ENCODE assay signal across 10 mouse cellular contexts in genomic region chr17:26601514-26601913, GRCm38 (mm10). TPM values are rescaled to one million over a fixed set of nuclear protein-coding genes. Genes with fewer than 3 reads are reported as not detected.
A peak's percentile ranks its signal among the peaks of the same experiment; 100 is the strongest.
DNase-seq lines count a peak whose midpoint lies in the region; ATAC-seq and TF ChIP-seq lines count a peak whose summit lies in the region.
"Had no signal": no experiment of that assay in that cellular context is flagged by ENCODE, and none has a peak within 500 bp of the region (broad histone marks: within the 10 kb centered on the region; RNA-seq: fewer than 3 reads in every experiment).

No protein-coding gene starts in this region.

- WGBS in heart, embryonic 10.5 days, result 61% methylated on average over 6 of the region's 6 CpGs
- WGBS in lung, embryonic 14.5 days, result 58% methylated on average over 6 of the region's 6 CpGs
- 72% methylated on average over 6 of the region's 6 CpGs for WGBS in hindbrain, embryonic 13.5 days
- WGBS in midbrain, embryonic 15.5 days, result 69% methylated on average over 6 of the region's 6 CpGs

- peaks cover 46% of the 10 kb centered on the region for H3K4me1 ChIP-seq in heart, embryonic 10.5 days
- H3K4me1 ChIP-seq in lung, embryonic 14.5 days (ENCODE audit: insufficient read depth), result no peaks in the 10 kb centered on the region; the same call in 1 of the 2 replicates
- H3K4me1 ChIP-seq in hindbrain, embryonic 13.5 days (replicated peaks), result peaks cover 45% of the 10 kb centered on the region
- peaks cover 26% of the 10 kb centered on the region for H3K4me1 ChIP-seq in midbrain, embryonic 15.5 days

- TF ChIP-seq CTCF in lung, embryonic 14.5 days (IDR thresholded peaks at IDR 0.05; ENCODE audit: low read depth), result no peak

- H3K9me3 ChIP-seq in heart, embryonic 10.5 days, result no peaks in the 10 kb centered on the region
- no peaks in the 10 kb centered on the region for H3K9me3 ChIP-seq in lung, embryonic 14.5 days (ENCODE audit: low read depth, low read length)
- H3K9me3 ChIP-seq in hindbrain, embryonic 13.5 days, result no peaks in the 10 kb centered on the region
- no peaks in the 10 kb centered on the region for H3K9me3 ChIP-seq in midbrain, embryonic 15.5 days

- peak overlapping the region; percentile 72 for H3K27ac ChIP-seq in heart, embryonic 10.5 days
- no peak overlapping the region for H3K27ac ChIP-seq in lung, embryonic 14.5 days (ENCODE audit: low read depth)
- H3K27ac ChIP-seq in hindbrain, embryonic 13.5 days, result peak overlapping the region; percentile 79
- 0 out of 2 replicates have a peak overlapping the region, but pooled peaks have one; percentile 17 for H3K27ac ChIP-seq in midbrain, embryonic 15.5 days

- H3K36me3 ChIP-seq in heart, embryonic 10.5 days, result peaks cover 26% of the 10 kb centered on the region; the same call in 1 of the 2 replicates
- peaks cover 12% of the 10 kb centered on the region; the same call in 1 of the 2 replicates for H3K36me3 ChIP-seq in lung, embryonic 14.5 days (ENCODE audit: insufficient read depth)
- H3K36me3 ChIP-seq in hindbrain, embryonic 13.5 days, result peaks cover 11% of the 10 kb centered on the region; the same call in 1 of the 2 replicates
- no peaks in the 10 kb centered on the region for H3K36me3 ChIP-seq in midbrain, embryonic 15.5 days (replicated peaks)

- DNase-seq in heart, embryonic 10.5 days (ENCODE audit: low spot score), result no peak
- no peak for DNase-seq in heart, adult 18-20 months
- DNase-seq in lung, embryonic 14.5 days, result peak; percentile 20
- no peak for DNase-seq in lung, postnatal 4 days
- DNase-seq in frontal cortex, postnatal 25 days (ENCODE audit: low spot score in 2 of 2), result no peak

- H3K27me3 ChIP-seq in heart, embryonic 10.5 days (ENCODE audit: insufficient read depth, poor library complexity, severe bottlenecking), result no peaks in the 10 kb centered on the region
- H3K27me3 ChIP-seq in lung, embryonic 14.5 days (ENCODE audit: insufficient read depth, low read length), result no peaks in the 10 kb centered on the region
- no peaks in the 10 kb centered on the region for H3K27me3 ChIP-seq in hindbrain, embryonic 13.5 days
- H3K27me3 ChIP-seq in midbrain, embryonic 15.5 days (replicated peaks), result no peaks in the 10 kb centered on the region

- H3K9ac ChIP-seq in lung, embryonic 14.5 days, result no peak overlapping the region
- H3K9ac ChIP-seq in hindbrain, embryonic 13.5 days, result peak overlapping the region; percentile 43; the same call in 1 of the 2 replicates
- no peak overlapping the region for H3K9ac ChIP-seq in midbrain, embryonic 15.5 days

- ATAC-seq in lung, embryonic 14.5 days (ENCODE audit: insufficient read depth), result no peak
- no peak for ATAC-seq in hindbrain, embryonic 13.5 days (ENCODE audit: low FRiP score)
- no peak for ATAC-seq in midbrain, embryonic 15.5 days (replicated peaks)
- no peak for ATAC-seq in granulocyte monocyte progenitor cell, adult 5-6 weeks (replicated peaks; ENCODE audit: poor library complexity, severe bottlenecking)
- ATAC-seq: forebrain, embryonic 16.5 days; inflammation-experienced regulatory T-cells, adult 6 months had no signal

- no peak overlapping the region for H3K4me2 ChIP-seq in lung, embryonic 14.5 days
- no peak overlapping the region for H3K4me2 ChIP-seq in hindbrain, embryonic 13.5 days
- H3K4me2 ChIP-seq in midbrain, embryonic 15.5 days, result no peak overlapping the region

- no peak overlapping the region for H3K4me3 ChIP-seq in heart, embryonic 10.5 days
- no peak overlapping the region for H3K4me3 ChIP-seq in lung, embryonic 14.5 days (ENCODE audit: low read depth, low read length)
- H3K4me3 ChIP-seq in hindbrain, embryonic 13.5 days, result no peak overlapping the region
- H3K4me3 ChIP-seq in midbrain, embryonic 15.5 days, result no peak overlapping the region

RNA-seq across cellular contexts. Expression of gene Dusp1, which starts 39.6 kb away (rescaled TPM):
- polyA plus RNA-seq in heart, embryonic 10.5 days (2016; fragmentation: Nextera tagmentation; extraction: Ambion mirVana), result 28.8 and 31.5 TPM in 2 replicates
- total RNA-seq in heart, adult 18-20 months (2021), result 10 to 100 TPM; 50.3 to 57.1 TPM
- 19.7 and 24.5 TPM in 2 replicates for polyA plus RNA-seq in lung, embryonic 14.5 days (2014; fragmentation: Nextera tagmentation; extraction: Ambion mirVana)
- polyA plus RNA-seq in hindbrain, embryonic 13.5 days (2015; fragmentation: Nextera tagmentation; extraction: Ambion mirVana), result 34.5 and 35.5 TPM in 2 replicates
- 42.5 and 42.8 TPM in 2 replicates for polyA plus RNA-seq in midbrain, embryonic 15.5 days (2015; fragmentation: Nextera tagmentation; extraction: Ambion mirVana)
- total RNA-seq in granulocyte monocyte progenitor cell, adult 5-6 weeks (2014; fragmentation: Nextera tagmentation), result 20.4 and 21.3 TPM in 2 replicates
- 34.3 and 43.2 TPM in 2 replicates for total RNA-seq in granulocyte monocyte progenitor cell, adult 5-6 weeks (2017)

RNA-seq across cellular contexts. Expression of gene Ergic1, which starts 40.2 kb away (rescaled TPM):
- 130 and 150 TPM in 2 replicates for polyA plus RNA-seq in heart, embryonic 10.5 days (2016; fragmentation: Nextera tagmentation; extraction: Ambion mirVana)
- total RNA-seq in heart, adult 18-20 months (2021), result 10 to 100 TPM; 50.4 to 56.6 TPM
- 125 and 127 TPM in 2 replicates for polyA plus RNA-seq in lung, embryonic 14.5 days (2014; fragmentation: Nextera tagmentation; extraction: Ambion mirVana)
- polyA plus RNA-seq in hindbrain, embryonic 13.5 days (2015; fragmentation: Nextera tagmentation; extraction: Ambion mirVana), result 86.8 and 90.1 TPM in 2 replicates
- polyA plus RNA-seq in midbrain, embryonic 15.5 days (2015; fragmentation: Nextera tagmentation; extraction: Ambion mirVana), result 100 and 109 TPM in 2 replicates
- total RNA-seq in granulocyte monocyte progenitor cell, adult 5-6 weeks (2014; fragmentation: Nextera tagmentation), result 88.4 and 89.5 TPM in 2 replicates
- 51.5 and 52.4 TPM in 2 replicates for total RNA-seq in granulocyte monocyte progenitor cell, adult 5-6 weeks (2017)
